Mouse (Mus musculus): ENCODE results near the gene Klhl8. TPM values are rescaled to one million over a fixed set of nuclear protein-coding genes. Genes with fewer than 3 reads are reported as not detected.

The Klhl8 gene
- polyA plus RNA-seq, 1 experiment from 2014 or later: 1.8 TPM

DNA sequence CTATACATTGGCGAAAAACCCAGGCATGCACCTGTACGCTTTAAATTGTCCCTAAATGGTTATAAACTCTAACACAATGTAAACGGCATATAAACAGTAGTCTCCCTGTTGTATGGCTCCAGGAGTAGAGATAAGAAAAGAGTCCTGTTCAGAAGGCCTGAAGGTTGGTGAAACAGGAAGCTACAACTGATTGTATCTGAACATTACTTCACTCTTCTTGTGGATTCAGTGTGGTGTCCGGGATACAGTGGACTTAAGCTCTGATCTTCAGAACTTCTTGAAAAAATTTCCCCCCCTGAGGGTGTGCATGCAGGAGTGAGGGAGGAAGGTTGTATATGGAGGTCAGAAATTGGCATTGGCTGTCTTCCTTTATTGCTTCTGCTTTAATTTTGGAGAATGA is 8.4 kb upstream of the Klhl8 start:
- no peak overlapping the region for H3K27ac ChIP-seq (ENCODE audit: low read length)
- no peaks in the 10 kb centered on the region for H3K36me3 ChIP-seq (ENCODE audit: control insufficient read depth, insufficient read depth)
- no peaks in the 10 kb centered on the region for H3K27me3 ChIP-seq (ENCODE audit: control insufficient read depth, insufficient read depth, low read depth, low read length)
- no peak overlapping the region for H3K4me2 ChIP-seq (ENCODE audit: low read depth, low read length)
- H3K9ac ChIP-seq (ENCODE audit: low read depth, low read length): no peak overlapping the region
- no peak overlapping the region for H3K4me3 ChIP-seq (ENCODE audit: low read depth, low read length)
- 29% methylated on average over 4 of the region's 4 CpGs for WGBS (ENCODE audit: insufficient replicate concordance)
- no peaks in the 10 kb centered on the region for H3K4me1 ChIP-seq (ENCODE audit: control insufficient read depth, low read depth, low read length)
- H3K9me3 ChIP-seq (replicated peaks; ENCODE audit: control insufficient read depth, low read length): no peaks in the 10 kb centered on the region
- ATAC-seq (ENCODE audit: low read depth): no peak

DNA sequence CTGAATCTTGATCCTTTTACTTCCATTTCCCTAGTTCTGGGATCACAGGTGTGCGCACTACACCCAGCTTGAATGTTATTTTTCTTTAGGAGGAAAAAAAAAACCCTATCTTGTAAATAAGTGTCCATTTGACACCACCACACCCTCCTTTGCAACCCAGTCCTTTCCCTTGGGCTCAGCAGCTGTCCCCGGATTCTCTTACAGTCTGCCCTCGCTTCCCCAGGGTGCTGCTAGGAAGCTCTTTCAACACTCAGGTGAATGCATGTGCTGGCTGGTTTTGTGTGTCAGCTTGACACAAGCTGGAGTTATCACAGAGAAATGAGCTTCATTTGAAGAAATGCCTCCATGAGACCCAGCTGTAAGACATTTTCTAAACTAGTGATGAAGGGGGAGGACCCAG is 7.2 kb upstream of the Klhl8 start:
- Histone ChIP-seq H3K9ac (ENCODE audit: low read depth, low read length) (no peak overlapping the region), H3K36me3 (ENCODE audit: control insufficient read depth, insufficient read depth) (no peaks in the 10 kb centered on the region), H3K27ac (ENCODE audit: low read length) (no peak overlapping the region), H3K27me3 (ENCODE audit: control insufficient read depth, insufficient read depth, low read depth, low read length) (no peaks in the 10 kb centered on the region), H3K4me2 (ENCODE audit: low read depth, low read length) (no peak overlapping the region), H3K4me3 (ENCODE audit: low read depth, low read length) (no peak overlapping the region), H3K4me1 (ENCODE audit: control insufficient read depth, low read depth, low read length) (no peaks in the 10 kb centered on the region), H3K9me3 (replicated peaks; ENCODE audit: control insufficient read depth, low read length) (no peaks in the 10 kb centered on the region)
- 64% methylated on average over 3 of the region's 3 CpGs for WGBS (ENCODE audit: insufficient replicate concordance)
- no peak for ATAC-seq (ENCODE audit: low read depth)

DNA sequence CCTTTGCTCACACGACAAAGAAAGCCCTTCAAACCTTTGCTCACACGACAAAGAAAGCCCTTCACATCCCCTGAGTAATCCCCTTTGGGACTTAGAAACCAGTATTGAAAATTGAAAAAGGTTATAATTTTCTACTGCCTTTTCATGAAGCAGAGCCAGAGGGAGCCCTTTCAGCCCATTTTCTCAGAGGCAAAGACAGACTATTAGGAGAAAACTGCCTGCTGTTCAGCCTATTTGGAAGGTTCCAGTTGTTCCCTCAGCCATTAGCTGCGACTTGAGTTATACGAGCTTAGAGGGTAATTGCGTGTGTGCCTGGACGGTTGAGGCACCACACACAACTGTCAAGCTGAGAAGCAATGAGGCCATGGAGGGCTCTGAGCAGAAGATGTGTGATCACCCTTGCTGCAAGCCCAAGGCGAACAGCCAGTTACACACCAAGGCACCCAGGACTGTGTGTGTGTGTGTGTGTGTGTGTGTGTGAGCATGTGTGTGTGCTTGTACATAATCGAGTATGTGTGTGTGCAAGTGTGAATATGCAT is 6.4 kb upstream of the Klhl8 start:
- Histone ChIP-seq H3K27ac (ENCODE audit: low read length) (no peak overlapping the region), H3K9me3 (replicated peaks; ENCODE audit: control insufficient read depth, low read length) (no peaks in the 10 kb centered on the region), H3K4me3 (ENCODE audit: low read depth, low read length) (no peak overlapping the region), H3K36me3 (ENCODE audit: control insufficient read depth, insufficient read depth) (no peaks in the 10 kb centered on the region), H3K4me1 (ENCODE audit: control insufficient read depth, low read depth, low read length) (no peaks in the 10 kb centered on the region), H3K27me3 (ENCODE audit: control insufficient read depth, insufficient read depth, low read depth, low read length) (no peaks in the 10 kb centered on the region), H3K9ac (ENCODE audit: low read depth, low read length) (no peak overlapping the region), H3K4me2 (ENCODE audit: low read depth, low read length) (no peak overlapping the region)
- ATAC-seq (ENCODE audit: low read depth): no peak
- WGBS (ENCODE audit: insufficient replicate concordance): 66% methylated on average over 8 of the region's 8 CpGs

DNA sequence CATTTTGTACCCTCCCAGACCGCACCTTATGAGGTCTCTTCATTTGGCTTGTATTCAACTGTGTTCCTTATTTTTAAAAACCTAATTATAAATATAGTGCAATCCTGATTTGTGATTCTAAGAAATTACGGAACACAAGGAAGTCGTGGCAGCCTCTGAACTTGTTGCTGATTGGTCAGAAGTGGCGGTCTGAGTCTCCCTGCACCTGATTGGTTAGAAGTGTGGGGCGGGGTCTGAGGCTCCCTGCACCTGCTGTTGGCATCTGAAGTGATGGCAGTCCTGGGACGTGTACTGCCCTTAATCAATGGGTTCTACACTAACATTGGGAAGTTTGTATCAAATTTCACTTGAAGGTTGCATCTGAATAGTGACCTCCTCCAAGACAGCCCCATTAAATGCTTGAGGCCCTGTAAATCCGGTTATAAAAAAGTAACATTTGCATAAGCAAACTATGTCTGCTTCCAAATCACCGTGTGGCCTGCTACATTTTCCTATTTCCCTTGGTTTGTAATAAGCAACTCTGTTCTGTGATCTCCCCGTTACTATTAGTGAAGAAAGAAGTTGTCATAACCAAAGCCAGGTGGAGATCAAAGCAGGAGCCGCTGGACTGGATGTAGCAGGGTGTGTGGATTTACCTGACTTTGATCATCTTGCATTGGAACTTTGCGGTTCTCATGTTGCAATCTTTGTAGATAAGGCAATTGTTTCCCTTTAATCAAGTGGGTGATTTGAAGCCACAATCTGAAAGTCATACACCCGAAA is 5.7 kb upstream of the Klhl8 start:
- no peak overlapping the region for H3K27ac ChIP-seq (ENCODE audit: low read length)
- ATAC-seq (ENCODE audit: low read depth): no peak
- H3K4me3 ChIP-seq (ENCODE audit: low read depth, low read length): no peak overlapping the region
- 55% methylated on average over 12 of the region's 12 CpGs for WGBS (ENCODE audit: insufficient replicate concordance)
- no peaks in the 10 kb centered on the region for H3K36me3 ChIP-seq (ENCODE audit: control insufficient read depth, insufficient read depth)
- H3K27me3 ChIP-seq (ENCODE audit: control insufficient read depth, insufficient read depth, low read depth, low read length): no peaks in the 10 kb centered on the region
- no peaks in the 10 kb centered on the region for H3K9me3 ChIP-seq (replicated peaks; ENCODE audit: control insufficient read depth, low read length)
- H3K4me2 ChIP-seq (ENCODE audit: low read depth, low read length): no peak overlapping the region
- H3K9ac ChIP-seq (ENCODE audit: low read depth, low read length): no peak overlapping the region
- no peaks in the 10 kb centered on the region for H3K4me1 ChIP-seq (ENCODE audit: control insufficient read depth, low read depth, low read length)

DNA sequence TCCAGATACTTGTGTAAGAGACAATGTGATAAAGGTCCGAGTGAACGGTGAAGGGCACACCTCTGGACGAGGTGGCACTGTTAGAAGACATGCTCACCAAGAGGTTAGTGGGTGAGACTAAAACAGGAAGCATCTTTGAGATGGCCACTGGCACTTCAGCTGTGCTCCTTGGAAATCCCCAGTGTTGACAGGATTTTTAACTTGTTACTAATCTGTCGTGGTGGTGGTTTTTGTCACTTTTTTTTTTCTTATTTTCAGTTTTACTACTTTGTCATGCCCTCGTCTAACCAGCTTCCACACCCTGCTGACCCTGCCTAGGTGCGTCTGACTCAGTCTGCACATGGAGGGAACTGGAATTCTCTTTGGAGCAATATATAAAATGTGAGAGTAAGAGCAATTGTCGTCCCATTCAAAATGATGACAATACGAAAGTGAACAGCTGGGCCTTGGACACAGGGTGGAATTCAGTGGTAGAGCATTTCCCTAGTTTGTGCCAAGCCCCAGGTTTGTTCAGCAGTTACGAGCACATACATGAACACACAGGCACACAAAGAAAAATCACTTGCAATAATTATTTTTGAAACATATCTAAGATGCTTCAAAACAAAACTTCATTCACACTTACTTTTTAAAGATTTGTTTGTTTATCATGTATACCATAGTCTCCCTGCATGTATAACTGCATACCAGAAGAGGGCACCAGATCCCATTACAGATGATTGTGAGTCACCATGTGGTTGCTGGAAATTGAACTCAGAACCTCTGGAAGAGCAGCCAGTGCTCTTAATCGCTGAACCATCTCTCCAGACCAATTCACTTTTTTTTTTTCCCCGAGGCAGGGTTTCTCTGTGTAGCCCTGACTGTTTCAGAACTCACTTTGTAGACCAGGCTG is 3.5 kb upstream of the Klhl8 start:
- peaks cover 4% of the 10 kb centered on the region for H3K27me3 ChIP-seq (ENCODE audit: control insufficient read depth, insufficient read depth, low read depth, low read length)
- no peak overlapping the region for H3K9ac ChIP-seq (ENCODE audit: low read depth, low read length)
- H3K4me3 ChIP-seq (ENCODE audit: low read depth, low read length): no peak overlapping the region
- WGBS (ENCODE audit: insufficient replicate concordance): 44% methylated on average over 11 of the region's 11 CpGs
- H3K9me3 ChIP-seq (replicated peaks; ENCODE audit: control insufficient read depth, low read length): no peaks in the 10 kb centered on the region
- no peak overlapping the region for H3K27ac ChIP-seq (ENCODE audit: low read length)
- H3K36me3 ChIP-seq (ENCODE audit: control insufficient read depth, insufficient read depth): no peaks in the 10 kb centered on the region
- no peak overlapping the region for H3K4me2 ChIP-seq (ENCODE audit: low read depth, low read length)
- no peak for ATAC-seq (ENCODE audit: low read depth)
- peaks cover 6% of the 10 kb centered on the region for H3K4me1 ChIP-seq (ENCODE audit: control insufficient read depth, low read depth, low read length)

DNA sequence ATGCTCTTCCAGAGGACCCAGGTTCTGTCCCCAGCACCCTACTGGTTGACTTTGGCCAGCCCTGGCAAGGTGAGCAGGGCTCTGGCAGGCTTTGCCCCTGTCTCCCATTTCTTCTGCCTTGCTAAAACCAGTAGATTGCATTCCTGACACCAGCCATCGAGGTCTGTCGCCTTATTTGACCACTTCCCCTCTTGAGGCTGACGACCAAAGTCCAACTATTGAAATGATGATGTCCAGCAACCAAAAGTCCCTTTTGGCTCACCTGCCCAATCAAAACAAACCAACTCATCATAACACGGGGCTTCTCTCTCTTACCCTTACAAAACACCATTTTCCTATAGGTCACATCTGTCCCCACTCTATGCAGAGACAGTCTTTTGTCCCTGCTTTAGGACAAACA is 2.1 kb upstream of the Klhl8 start:
- Histone ChIP-seq H3K27me3 (ENCODE audit: control insufficient read depth, insufficient read depth, low read depth, low read length) (peaks cover 4% of the 10 kb centered on the region), H3K9ac (ENCODE audit: low read depth, low read length) (no peak overlapping the region), H3K4me3 (ENCODE audit: low read depth, low read length) (no peak overlapping the region), H3K27ac (ENCODE audit: low read length) (no peak overlapping the region), H3K4me1 (ENCODE audit: control insufficient read depth, low read depth, low read length) (peaks cover 6% of the 10 kb centered on the region), H3K9me3 (replicated peaks; ENCODE audit: control insufficient read depth, low read length) (no peaks in the 10 kb centered on the region), H3K36me3 (ENCODE audit: control insufficient read depth, insufficient read depth) (no peaks in the 10 kb centered on the region), H3K4me2 (ENCODE audit: low read depth, low read length) (no peak overlapping the region)
- no peak for ATAC-seq (ENCODE audit: low read depth)
- WGBS (ENCODE audit: insufficient replicate concordance): 16% methylated on average over 4 of the region's 4 CpGs

DNA sequence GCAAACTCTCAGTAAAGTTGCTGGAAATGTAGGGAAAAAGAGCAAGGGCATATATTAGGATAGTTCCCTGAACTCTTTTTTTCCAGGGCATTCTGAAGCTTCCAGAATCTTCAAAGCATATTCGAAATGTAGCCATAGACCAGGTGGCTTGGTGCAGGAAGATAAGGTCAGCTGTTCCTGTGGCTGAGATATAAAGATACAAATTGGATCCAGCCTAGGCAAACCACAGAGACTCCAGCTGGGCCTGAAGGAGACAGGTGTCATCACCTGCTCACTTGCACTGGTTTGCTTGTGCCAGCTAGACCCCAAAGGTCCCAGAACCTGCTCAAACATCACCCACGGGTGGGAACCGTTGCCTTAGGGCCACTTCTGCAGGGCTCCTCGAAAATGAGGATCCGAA is 496 bp upstream of the Klhl8 start:
- H3K27ac ChIP-seq (ENCODE audit: low read length): no peak overlapping the region
- H3K4me2 ChIP-seq (ENCODE audit: low read depth, low read length): peak overlapping the region; percentile 93
- H3K36me3 ChIP-seq (ENCODE audit: control insufficient read depth, insufficient read depth): no peaks in the 10 kb centered on the region
- H3K9ac ChIP-seq (ENCODE audit: low read depth, low read length): no peak overlapping the region
- peaks cover 6% of the 10 kb centered on the region for H3K4me1 ChIP-seq (ENCODE audit: control insufficient read depth, low read depth, low read length)
- no peak overlapping the region for H3K4me3 ChIP-seq (ENCODE audit: low read depth, low read length)
- no peaks in the 10 kb centered on the region for H3K9me3 ChIP-seq (replicated peaks; ENCODE audit: control insufficient read depth, low read length)
- no peak for ATAC-seq (ENCODE audit: low read depth)
- WGBS (ENCODE audit: insufficient replicate concordance): 67% methylated on average over 5 of the region's 5 CpGs
- peaks cover 4% of the 10 kb centered on the region for H3K27me3 ChIP-seq (ENCODE audit: control insufficient read depth, insufficient read depth, low read depth, low read length)

DNA sequence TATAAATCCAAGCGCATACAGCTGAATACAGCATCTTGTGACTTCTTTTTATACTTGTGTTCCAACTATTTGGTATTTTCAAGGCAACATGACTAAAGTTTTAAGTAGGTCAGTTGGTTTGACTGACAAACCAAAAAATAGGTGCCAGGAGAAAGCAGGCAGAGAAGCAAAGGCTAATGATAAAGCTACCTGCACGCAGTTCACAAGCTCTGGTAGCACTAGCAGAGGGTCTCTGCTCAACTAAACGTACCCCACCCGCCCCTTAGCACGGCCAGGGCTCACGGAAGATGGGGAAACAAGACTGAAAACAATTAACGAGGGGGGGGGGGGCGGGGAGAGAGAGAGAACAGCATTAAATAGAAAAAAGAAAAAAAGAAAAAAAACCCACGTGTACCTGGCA is 903 bp downstream of the Klhl8 start:
- H3K9me3 ChIP-seq (replicated peaks; ENCODE audit: control insufficient read depth, low read length): no peaks in the 10 kb centered on the region
- H3K4me1 ChIP-seq (ENCODE audit: control insufficient read depth, low read depth, low read length): peaks cover 6% of the 10 kb centered on the region
- H3K4me2 ChIP-seq (ENCODE audit: low read depth, low read length): peak overlapping the region; percentile 93
- no peak overlapping the region for H3K27ac ChIP-seq (ENCODE audit: low read length)
- peak overlapping the region; percentile 74 for H3K4me3 ChIP-seq (ENCODE audit: low read depth, low read length)
- no peak for ATAC-seq (ENCODE audit: low read depth)
- peaks cover 4% of the 10 kb centered on the region for H3K27me3 ChIP-seq (ENCODE audit: control insufficient read depth, insufficient read depth, low read depth, low read length)
- no peaks in the 10 kb centered on the region for H3K36me3 ChIP-seq (ENCODE audit: control insufficient read depth, insufficient read depth)
- no peak overlapping the region for H3K9ac ChIP-seq (ENCODE audit: low read depth, low read length)
- 16% methylated on average over 8 of the region's 9 CpGs for WGBS (ENCODE audit: insufficient replicate concordance)

DNA sequence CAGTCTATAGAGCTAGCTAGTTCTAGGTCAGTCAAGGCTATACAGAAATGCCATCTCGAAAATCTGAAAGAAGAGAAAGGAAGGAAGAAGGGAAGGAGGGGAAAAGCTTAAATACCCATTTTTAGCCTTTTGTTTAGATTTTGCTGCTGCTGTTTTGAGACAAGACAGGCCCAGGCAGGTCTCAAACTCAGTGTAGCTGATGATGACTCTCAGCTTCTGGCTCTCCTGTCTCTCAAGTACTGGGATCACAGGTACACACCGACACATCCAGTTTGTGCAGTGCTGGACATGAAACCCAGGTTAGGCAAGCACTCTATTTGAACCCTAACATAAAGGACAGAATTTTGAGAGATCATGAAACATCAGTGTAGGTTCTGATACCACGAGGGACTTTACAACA is 1.6 kb downstream of the Klhl8 start:
- Histone ChIP-seq H3K27ac (ENCODE audit: low read length) (no peak overlapping the region), H3K9ac (ENCODE audit: low read depth, low read length) (no peak overlapping the region), H3K27me3 (ENCODE audit: control insufficient read depth, insufficient read depth, low read depth, low read length) (peaks cover 4% of the 10 kb centered on the region), H3K9me3 (replicated peaks; ENCODE audit: control insufficient read depth, low read length) (no peaks in the 10 kb centered on the region), H3K4me1 (ENCODE audit: control insufficient read depth, low read depth, low read length) (peaks cover 6% of the 10 kb centered on the region), H3K36me3 (ENCODE audit: control insufficient read depth, insufficient read depth) (no peaks in the 10 kb centered on the region), H3K4me2 (ENCODE audit: low read depth, low read length) (no peak overlapping the region), H3K4me3 (ENCODE audit: low read depth, low read length) (no peak overlapping the region)
- no peak for ATAC-seq (ENCODE audit: low read depth)
- WGBS (ENCODE audit: insufficient replicate concordance): 51% methylated on average over 3 of the region's 3 CpGs
